Mouse (Mus musculus) urinary bladder, postnatal 4 days (tissue): ENCODE results near the gene Sppl2c.
"Not testable (repeated sequence)": the region's sequence is repeated elsewhere in the genome, so short reads cannot be mapped to it uniquely, and the experiment has no call there.

Experiments used
- DNase-seq, 2 experiments: peaks; one replicate each; pipeline ENCODE4 v3.0.0; 2021 to 2022; ENCODE audit warnings: low spot score in 2 of 2

Sppl2c gene

GRCm38 (mm10) chr11:104195791-104196190, 9.7 kb downstream of the Sppl2c start:
- DNase-seq = peak; percentile 36 to 83

DNA sequence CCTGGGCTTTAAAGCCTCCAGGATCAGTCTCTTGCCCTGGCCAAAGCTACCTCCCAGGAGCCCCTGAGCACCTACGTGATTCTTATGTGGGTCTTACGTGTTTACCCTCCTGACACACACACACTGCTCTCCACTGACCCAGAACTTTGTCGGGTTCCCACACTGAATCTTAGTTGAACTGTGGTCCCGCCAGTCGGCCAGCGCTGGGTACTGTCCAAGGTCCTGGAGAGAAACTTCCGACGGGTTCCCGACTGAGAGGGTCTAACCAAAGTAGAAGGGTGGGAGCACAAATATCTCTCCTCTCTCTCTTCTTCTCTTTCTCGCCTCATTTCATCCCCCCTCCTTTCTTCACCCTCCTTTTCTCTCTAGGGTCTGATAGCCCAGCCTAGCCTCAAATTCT, 11.7 kb downstream of the Sppl2c start:
- DNase-seq = no peak

GRCm38 (mm10) chr11:104203271-104203670, 17.1 kb downstream of the Sppl2c start:
- no peak for DNase-seq

DNA sequence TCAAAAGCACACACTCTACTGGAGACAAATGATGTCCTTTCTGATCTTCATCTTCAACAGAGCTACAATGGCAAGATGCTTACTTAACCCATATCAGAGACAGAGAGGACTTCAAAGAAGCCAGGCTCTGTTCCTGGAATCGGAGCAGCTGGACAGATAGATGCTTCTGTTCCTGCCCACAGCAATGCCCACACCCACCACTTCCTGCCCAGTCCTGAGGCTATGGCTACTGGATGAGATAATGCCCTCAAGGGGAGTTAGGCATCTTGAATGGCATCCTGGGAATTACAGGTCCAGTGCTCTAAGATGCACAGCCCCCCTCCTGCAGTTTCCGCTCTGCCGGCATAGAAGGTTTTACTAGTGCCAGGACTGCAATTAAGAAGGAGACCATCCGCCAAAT, 20.4 kb downstream of the Sppl2c start:
- DNase-seq = no peak

DNA sequence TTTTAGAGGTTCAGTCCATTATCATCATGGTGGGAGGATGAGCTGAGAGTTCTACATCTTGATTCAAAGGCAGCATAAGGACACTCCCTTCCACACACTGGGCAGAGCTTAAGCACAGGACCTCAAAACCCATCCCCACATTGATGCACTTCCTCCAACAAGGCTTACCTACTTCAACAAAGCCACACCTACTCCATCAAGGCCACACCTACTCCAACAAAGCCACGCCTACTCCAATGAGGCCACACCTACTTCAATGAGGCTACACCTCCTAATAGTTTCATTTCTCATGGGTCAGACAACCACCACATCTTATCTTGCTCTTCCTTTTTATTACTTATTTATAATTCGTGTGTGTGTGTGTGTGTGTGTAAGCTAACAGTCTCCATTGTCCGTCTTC, 22.9 kb downstream of the Sppl2c start:
- no peak for DNase-seq

DNA sequence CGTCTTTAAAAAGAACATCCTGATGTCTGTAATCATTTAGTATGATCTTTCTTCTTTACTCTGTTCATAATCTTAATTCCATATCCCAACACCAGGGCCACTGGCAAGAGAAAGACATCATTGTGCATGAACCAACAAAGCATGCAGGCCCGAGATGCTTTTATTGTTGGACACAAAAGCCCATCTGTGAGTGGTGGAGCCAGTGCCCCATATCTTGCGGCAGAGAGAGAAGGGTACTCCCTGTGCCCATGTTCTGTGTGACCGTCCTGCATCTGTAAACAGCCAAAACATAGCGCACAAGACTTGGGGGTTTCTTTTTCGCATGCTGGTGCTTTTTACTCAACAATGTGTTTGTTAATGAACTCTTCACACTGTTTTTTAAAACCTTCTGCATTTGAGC, 25.1 kb downstream of the Sppl2c start:
- no peak for DNase-seq

GRCm38 (mm10) chr11:104214128-104214527, 28.0 kb downstream of the Sppl2c start:
- DNase-seq = not testable (repeated sequence)

DNA sequence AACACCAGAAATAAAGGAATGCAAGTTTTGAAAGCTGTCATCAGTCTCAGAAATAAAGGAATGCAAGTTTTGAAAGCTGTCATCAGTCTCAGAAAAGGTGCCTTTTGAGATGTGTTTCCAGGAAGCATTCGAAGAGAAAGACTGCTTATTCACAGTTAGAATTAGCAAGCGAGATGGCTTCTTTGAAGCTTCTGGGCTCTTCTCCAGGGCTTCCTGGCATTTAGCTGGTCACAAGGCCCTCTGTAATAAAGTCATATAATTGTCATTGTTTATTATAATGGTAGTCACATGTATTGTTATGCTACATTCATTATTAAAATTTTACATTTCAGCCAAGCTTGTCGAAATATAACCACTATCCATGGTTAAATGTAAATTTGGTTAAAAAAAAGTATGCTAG, 31.9 kb downstream of the Sppl2c start:
- no peak for DNase-seq

- DNase-seq = no peak
These were observed 34.2 kb downstream of the Sppl2c start for GRCm38 (mm10) chr11:104220291-104220690.

- no peak for DNase-seq
These were observed 35.6 kb downstream of the Sppl2c start for GRCm38 (mm10) chr11:104221751-104222150.

GRCm38 (mm10) chr11:104223301-104223700, 37.2 kb downstream of the Sppl2c start:
- no peak for DNase-seq

- no peak for DNase-seq
These were observed 43.3 kb downstream of the Sppl2c start for GRCm38 (mm10) chr11:104229391-104229790.

DNA sequence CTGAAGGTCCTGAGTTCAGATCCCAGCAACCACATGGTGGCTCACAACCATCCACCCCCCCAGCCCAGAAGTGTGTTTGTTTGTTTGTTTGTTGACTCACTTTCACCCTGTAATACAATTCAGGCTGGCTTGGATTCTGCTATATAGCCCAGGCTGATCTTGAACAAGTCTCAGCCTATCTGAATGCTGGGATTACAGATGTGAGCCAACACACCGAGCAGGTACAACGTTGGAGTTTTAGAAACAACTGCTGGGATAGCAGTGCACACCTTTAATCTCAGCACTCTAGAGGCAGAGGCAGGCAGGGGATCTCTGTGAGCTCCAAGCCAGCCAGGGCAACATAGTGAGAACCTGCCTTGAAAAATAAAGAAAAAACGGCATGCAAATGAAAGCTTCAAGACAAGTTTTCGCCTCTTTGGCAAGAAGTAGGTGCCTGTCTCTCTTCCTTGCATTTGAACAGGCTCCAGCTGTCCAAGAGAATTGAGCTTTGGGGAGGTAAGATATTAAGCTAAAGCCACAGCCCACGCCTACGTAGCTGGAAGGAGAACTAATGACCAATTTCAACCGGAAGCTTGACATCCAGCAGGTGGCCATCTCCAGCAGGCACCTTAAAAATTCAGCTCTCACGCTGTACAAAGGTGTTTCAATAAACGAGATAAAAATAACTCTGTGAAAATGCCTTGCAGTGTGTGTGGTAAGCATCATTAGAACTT, 44.1 kb downstream of the Sppl2c start:
- DNase-seq = no peak

- DNase-seq = peak; percentile 81 to 82
These were observed 45.1 kb downstream of the Sppl2c start, which contains the start of gene Mapt for GRCm38 (mm10) chr11:104231041-104231911. TSS of gene Mapt (plus strand) at chr11:104231390.

GRCm38 (mm10) chr11:104232141-104233061, 46.3 kb downstream of the Sppl2c start:
- DNase-seq = no peak

DNA sequence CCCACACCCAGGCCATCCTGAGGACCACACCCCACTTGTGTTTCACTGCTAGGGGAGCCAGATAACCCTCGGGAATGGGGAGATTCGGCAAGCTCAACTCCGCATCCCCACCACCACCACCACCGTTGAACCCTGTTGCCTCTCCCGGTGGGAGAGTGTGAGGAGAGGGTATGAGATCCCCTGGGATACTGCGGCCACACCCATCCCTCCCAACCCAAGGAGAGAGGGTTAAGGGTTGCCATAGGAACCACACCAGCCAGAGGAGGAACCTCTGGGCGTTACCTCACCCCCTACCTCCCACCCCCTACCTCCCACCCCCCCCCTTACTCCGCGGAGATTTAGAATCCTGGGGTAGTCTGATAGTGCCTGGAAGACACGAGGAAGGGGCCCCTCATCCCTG, 47.0 kb downstream of the Sppl2c start:
- no peak for DNase-seq

- DNase-seq = no peak
These were observed 47.6 kb downstream of the Sppl2c start for GRCm38 (mm10) chr11:104233574-104234206.

DNA sequence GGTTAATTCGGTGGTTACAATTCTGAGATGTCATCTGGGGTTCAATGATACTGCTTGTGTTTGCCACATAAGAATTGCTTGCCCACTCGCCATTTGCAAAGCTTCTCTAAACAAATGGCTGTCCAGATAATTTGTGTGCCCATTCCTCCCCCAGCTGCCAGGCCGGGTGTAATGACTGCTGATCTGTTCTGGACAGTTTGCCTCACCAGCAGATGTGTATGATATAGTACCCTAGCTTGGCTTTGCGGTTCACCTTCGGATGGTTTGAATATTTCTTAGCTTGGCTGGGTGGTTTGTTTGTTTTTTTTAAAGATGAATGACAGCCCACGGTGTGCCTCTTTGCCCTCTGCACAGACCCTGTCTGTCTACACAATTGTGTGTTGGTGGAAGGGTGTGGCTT, 48.6 kb downstream of the Sppl2c start:
- DNase-seq = no peak

- DNase-seq = no peak
These were observed 49.8 kb downstream of the Sppl2c start for GRCm38 (mm10) chr11:104235881-104236280.

DNA sequence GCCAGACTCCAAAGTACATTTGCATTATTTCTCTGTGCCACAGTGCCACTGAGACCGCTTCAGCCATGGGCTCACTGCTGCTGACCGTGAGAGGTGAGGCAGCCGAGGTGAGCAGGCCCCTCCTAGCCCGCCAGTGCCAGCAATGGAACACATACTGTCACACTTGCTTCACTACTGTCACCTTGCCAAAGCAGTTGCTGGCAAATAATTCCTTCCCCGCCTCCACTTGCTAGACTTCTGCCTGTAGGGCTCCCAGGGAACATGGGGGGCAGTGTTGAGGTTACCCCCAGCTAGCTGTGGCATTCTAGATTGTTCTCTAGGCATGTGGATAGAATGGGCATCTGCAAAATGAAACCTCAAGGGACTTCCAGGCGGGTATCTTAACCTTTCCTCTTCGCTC, 51.1 kb downstream of the Sppl2c start:
- DNase-seq = no peak

GRCm38 (mm10) chr11:104237958-104238747, 52.0 kb downstream of the Sppl2c start:
- no peak for DNase-seq
